Mouse (Mus musculus): ENCODE results near the gene Specc1l. TPM values are rescaled to one million over a fixed set of nuclear protein-coding genes. Genes with fewer than 3 reads are reported as not detected.
"Not testable (repeated sequence)": the region's sequence is repeated elsewhere in the genome, so short reads cannot be mapped to it uniquely, and the experiment has no call there.

Specc1l gene
- polyA plus RNA-seq, 1 experiment from 2014 or later: 31.7 TPM

- H3K9ac ChIP-seq: no peak overlapping the region
- H3K27ac ChIP-seq: no peak overlapping the region
- H3K36me3 ChIP-seq: peaks cover 35% of the 10 kb centered on the region
- 59% methylated on average over 4 of the region's 4 CpGs for WGBS
- H3K27me3 ChIP-seq: no peaks in the 10 kb centered on the region
- no peak for ATAC-seq (ENCODE audit: insufficient number of reproducible peaks, low FRiP score, low TSS enrichment, low read depth)
- H3K4me2 ChIP-seq: no peak overlapping the region
- H3K4me1 ChIP-seq: no peaks in the 10 kb centered on the region
- H3K4me3 ChIP-seq: no peak overlapping the region
- no peaks in the 10 kb centered on the region for H3K9me3 ChIP-seq
Measured at GRCm38 (mm10) chr10:75289392-75289791, 77.5 kb downstream of the Specc1l start.

DNA sequence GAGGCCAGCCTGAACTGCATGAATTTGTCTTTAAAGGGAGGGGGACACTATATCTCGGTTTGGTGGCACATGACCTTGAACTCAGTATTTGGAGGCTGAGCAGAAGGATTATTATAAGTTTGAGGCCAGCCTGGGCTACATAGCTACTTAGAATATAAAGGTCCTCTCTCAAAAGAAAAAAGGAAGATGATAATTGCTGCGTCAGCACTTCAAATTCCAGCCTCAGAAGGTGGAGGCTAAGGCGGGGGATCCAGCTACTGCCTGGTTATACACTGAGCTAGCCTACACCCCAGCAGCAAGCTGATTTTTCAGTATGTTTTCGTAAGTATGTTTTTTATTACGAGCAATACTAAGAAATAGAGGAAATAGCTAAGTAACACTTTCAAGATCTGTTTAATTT, 78.8 kb downstream of the Specc1l start:
- whole genome bisulfite sequencing: 83% methylated on average over 5 of the region's 5 CpGs
- Histone ChIP-seq H3K4me2 (no peak overlapping the region), H3K4me1 (no peaks in the 10 kb centered on the region), H3K9me3 (no peaks in the 10 kb centered on the region), H3K27ac (no peak overlapping the region), H3K4me3 (no peak overlapping the region), H3K27me3 (no peaks in the 10 kb centered on the region), H3K36me3 (peaks cover 42% of the 10 kb centered on the region), H3K9ac (no peak overlapping the region)
- no peak for ATAC-seq (ENCODE audit: insufficient number of reproducible peaks, low FRiP score, low TSS enrichment, low read depth)

GRCm38 (mm10) chr10:75291338-75291737, 79.5 kb downstream of the Specc1l start:
- ATAC-seq (ENCODE audit: insufficient number of reproducible peaks, low FRiP score, low TSS enrichment, low read depth): no peak
- Histone ChIP-seq H3K27me3 (no peaks in the 10 kb centered on the region), H3K27ac (no peak overlapping the region), H3K9me3 (no peaks in the 10 kb centered on the region), H3K36me3 (peaks cover 46% of the 10 kb centered on the region), H3K4me1 (no peaks in the 10 kb centered on the region), H3K4me2 (no peak overlapping the region), H3K9ac (no peak overlapping the region), H3K4me3 (no peak overlapping the region)
- WGBS: 91% methylated on average over 1 of the region's 1 CpGs

- WGBS: 91% methylated on average over 8 of the region's 8 CpGs
- H3K4me3 ChIP-seq; ATAC-seq (ENCODE audit: insufficient number of reproducible peaks, low FRiP score, low TSS enrichment, low read depth); H3K4me1 ChIP-seq; H3K9me3 ChIP-seq; H3K27ac ChIP-seq; H3K27me3 ChIP-seq; H3K9ac ChIP-seq; H3K4me2 ChIP-seq: not testable (repeated sequence)
- H3K36me3 ChIP-seq: peaks cover 47% of the 10 kb centered on the region
Measured at GRCm38 (mm10) chr10:75292206-75292605, 80.3 kb downstream of the Specc1l start.

GRCm38 (mm10) chr10:75293288-75293687, 81.4 kb downstream of the Specc1l start:
- peaks cover 47% of the 10 kb centered on the region for H3K36me3 ChIP-seq
- H3K9ac ChIP-seq: no peak overlapping the region
- H3K4me2 ChIP-seq: no peak overlapping the region
- WGBS: 86% methylated on average over 3 of the region's 3 CpGs
- no peak for ATAC-seq (ENCODE audit: insufficient number of reproducible peaks, low FRiP score, low TSS enrichment, low read depth)
- H3K9me3 ChIP-seq: no peaks in the 10 kb centered on the region
- no peak overlapping the region for H3K27ac ChIP-seq
- no peaks in the 10 kb centered on the region for H3K4me1 ChIP-seq
- H3K27me3 ChIP-seq: no peaks in the 10 kb centered on the region
- no peak overlapping the region for H3K4me3 ChIP-seq

- Histone ChIP-seq H3K9me3 (no peaks in the 10 kb centered on the region), H3K27me3 (no peaks in the 10 kb centered on the region), H3K27ac (no peak overlapping the region), H3K4me1 (peaks cover 1% of the 10 kb centered on the region; the same call in 1 of the 2 replicates), H3K9ac (no peak overlapping the region), H3K36me3 (peaks cover 38% of the 10 kb centered on the region), H3K4me3 (no peak overlapping the region), H3K4me2 (no peak overlapping the region)
- WGBS: 71% methylated on average over 4 of the region's 4 CpGs
- ATAC-seq (ENCODE audit: insufficient number of reproducible peaks, low FRiP score, low TSS enrichment, low read depth): no peak
Measured at GRCm38 (mm10) chr10:75294362-75294761, 82.5 kb downstream of the Specc1l start.

DNA sequence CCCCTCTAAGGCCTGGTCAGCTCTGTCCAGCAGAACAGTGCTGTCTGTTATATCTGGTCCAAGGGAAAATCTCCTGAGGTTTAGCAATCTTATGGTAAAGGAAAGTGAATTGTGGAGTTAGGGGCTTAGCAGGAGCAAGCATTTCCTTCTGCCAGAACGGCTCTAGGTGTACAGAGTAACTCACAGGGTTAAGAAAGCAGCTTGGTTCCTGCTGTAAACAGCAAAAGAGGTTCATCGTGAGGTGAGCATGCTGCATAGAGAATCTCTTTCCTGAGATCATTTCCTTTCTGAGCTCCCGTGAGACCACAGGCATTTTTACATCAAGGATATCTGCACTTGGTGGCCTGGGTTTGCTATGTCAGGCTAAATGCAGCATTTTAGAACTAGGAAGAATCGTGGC, 83.1 kb downstream of the Specc1l start:
- no peak for ATAC-seq (ENCODE audit: insufficient number of reproducible peaks, low FRiP score, low TSS enrichment, low read depth)
- Histone ChIP-seq H3K36me3 (peaks cover 36% of the 10 kb centered on the region), H3K9ac (no peak overlapping the region), H3K4me2 (no peak overlapping the region), H3K27ac (no peak overlapping the region), H3K9me3 (no peaks in the 10 kb centered on the region), H3K27me3 (no peaks in the 10 kb centered on the region), H3K4me1 (peaks cover 6% of the 10 kb centered on the region), H3K4me3 (no peak overlapping the region)
- 55% methylated on average over 4 of the region's 4 CpGs for WGBS

DNA sequence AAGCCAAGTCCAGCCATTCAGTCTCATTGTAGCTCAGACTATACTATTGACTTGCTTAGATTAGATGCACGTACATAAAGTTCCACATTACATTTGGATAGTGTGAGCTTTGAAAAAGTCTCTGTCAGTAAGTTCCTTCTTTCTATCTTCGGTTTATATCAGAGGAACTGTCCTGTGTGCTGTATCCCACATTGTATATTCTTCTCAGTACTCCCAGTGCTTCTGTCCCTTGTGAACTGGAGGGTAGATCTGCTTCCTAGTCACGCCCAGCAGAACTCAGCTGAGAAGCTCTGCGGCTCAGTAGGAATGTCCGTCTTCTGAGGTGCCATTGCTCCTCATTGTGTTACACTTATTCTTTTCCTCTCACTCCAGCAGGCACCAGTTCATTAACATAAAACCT, 86.7 kb downstream of the Specc1l start:
- no peak for ATAC-seq (ENCODE audit: insufficient number of reproducible peaks, low FRiP score, low TSS enrichment, low read depth)
- no peak overlapping the region for H3K27ac ChIP-seq
- H3K27me3 ChIP-seq: no peaks in the 10 kb centered on the region
- no peaks in the 10 kb centered on the region for H3K9me3 ChIP-seq
- no peak overlapping the region for H3K4me3 ChIP-seq
- H3K36me3 ChIP-seq: peaks cover 50% of the 10 kb centered on the region
- no peak overlapping the region for H3K9ac ChIP-seq
- peaks cover 6% of the 10 kb centered on the region for H3K4me1 ChIP-seq
- H3K4me2 ChIP-seq: no peak overlapping the region
- 94% methylated on average over 5 of the region's 5 CpGs for WGBS

- Histone ChIP-seq H3K4me1 (peaks cover 6% of the 10 kb centered on the region), H3K9ac (no peak overlapping the region), H3K27me3 (no peaks in the 10 kb centered on the region), H3K27ac (no peak overlapping the region), H3K4me3 (no peak overlapping the region), H3K36me3 (peaks cover 59% of the 10 kb centered on the region), H3K4me2 (no peak overlapping the region), H3K9me3 (no peaks in the 10 kb centered on the region)
- whole genome bisulfite sequencing: 43% methylated on average over 5 of the region's 5 CpGs
- no peak for ATAC-seq (ENCODE audit: insufficient number of reproducible peaks, low FRiP score, low TSS enrichment, low read depth)
Measured at GRCm38 (mm10) chr10:75299785-75300418, 88.0 kb downstream of the Specc1l start.

DNA sequence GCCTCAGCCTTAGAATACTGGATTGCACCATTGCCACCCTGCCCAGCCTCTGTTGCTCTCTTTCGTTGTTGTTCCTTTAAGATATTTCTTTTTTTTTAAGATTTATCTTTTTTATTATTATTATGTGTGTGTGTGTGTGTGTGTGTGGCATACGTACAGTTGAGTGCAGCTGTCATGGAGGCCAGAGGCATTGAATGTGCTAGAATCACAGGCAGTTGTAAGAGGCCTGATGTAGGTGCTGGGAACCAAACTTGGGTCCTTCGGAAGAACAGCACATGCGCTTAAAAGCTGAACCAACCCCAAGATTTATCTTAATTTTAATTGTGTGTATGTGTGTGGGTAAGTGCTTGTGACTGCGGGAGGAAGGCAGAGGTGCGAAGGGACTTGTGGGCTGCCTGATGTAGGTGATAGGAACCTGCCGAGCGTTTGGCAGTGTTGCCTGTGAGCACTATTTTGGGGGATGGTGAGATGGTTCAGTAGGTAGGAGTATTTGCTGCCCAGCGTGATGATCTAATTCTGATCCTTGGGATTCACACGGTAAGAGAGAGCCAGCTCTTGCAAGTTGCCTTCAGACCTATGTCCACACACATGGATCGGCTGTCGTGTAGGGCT, 89.4 kb downstream of the Specc1l start:
- H3K4me1 ChIP-seq: peaks cover 6% of the 10 kb centered on the region
- H3K4me2 ChIP-seq: no peak overlapping the region
- no peak for ATAC-seq (ENCODE audit: insufficient number of reproducible peaks, low FRiP score, low TSS enrichment, low read depth)
- H3K9ac ChIP-seq: no peak overlapping the region
- peaks cover 58% of the 10 kb centered on the region for H3K36me3 ChIP-seq
- H3K9me3 ChIP-seq: no peaks in the 10 kb centered on the region
- H3K27me3 ChIP-seq: no peaks in the 10 kb centered on the region
- H3K4me3 ChIP-seq: no peak overlapping the region
- 90% methylated on average over 12 of the region's 12 CpGs for WGBS
- no peak overlapping the region for H3K27ac ChIP-seq

- Histone ChIP-seq H3K27ac (no peak overlapping the region), H3K27me3 (no peaks in the 10 kb centered on the region), H3K4me1 (peaks cover 6% of the 10 kb centered on the region), H3K9ac (no peak overlapping the region), H3K9me3 (no peaks in the 10 kb centered on the region), H3K4me2 (no peak overlapping the region), H3K4me3 (no peak overlapping the region), H3K36me3 (peaks cover 60% of the 10 kb centered on the region)
- 94% methylated on average over 4 of the region's 4 CpGs for WGBS
- ATAC-seq (ENCODE audit: insufficient number of reproducible peaks, low FRiP score, low TSS enrichment, low read depth): no peak
Measured at GRCm38 (mm10) chr10:75301937-75302336, 90.1 kb downstream of the Specc1l start.

- Histone ChIP-seq H3K4me1 (peaks cover 6% of the 10 kb centered on the region), H3K27ac (no peak overlapping the region), H3K27me3 (no peaks in the 10 kb centered on the region), H3K36me3 (peaks cover 66% of the 10 kb centered on the region), H3K4me2 (no peak overlapping the region), H3K9me3 (no peaks in the 10 kb centered on the region), H3K4me3 (no peak overlapping the region), H3K9ac (no peak overlapping the region)
- no peak for ATAC-seq (ENCODE audit: insufficient number of reproducible peaks, low FRiP score, low TSS enrichment, low read depth)
- 85% methylated on average over 4 of the region's 4 CpGs for WGBS
Measured at GRCm38 (mm10) chr10:75302536-75302935, 90.7 kb downstream of the Specc1l start.
